Mouse (Mus musculus) testis, adult 2 months (tissue): ENCODE measurements around the gene Igfbp2.

ENCODE experiments used
- CTCF ChIP-seq: fragments of 200-500 bp; IDR thresholded peaks from 2 replicates; pipeline ENCODE4 v1.5.1; 2012; ENCODE audit warnings: low read depth, mild to moderate bottlenecking, inconsistent platforms, low read length, moderate library complexity; ENCODE audit not compliant: control insufficient read depth, insufficient read depth, insufficient replicate concordance
- POLR2A ChIP-seq: fragments of 200-500 bp; IDR thresholded peaks from 2 replicates; pipeline ENCODE4 v1.6.1; 2012; ENCODE audit warnings: low read depth, mild to moderate bottlenecking, inconsistent platforms, low read length, moderate library complexity; ENCODE audit not compliant: control insufficient read depth

- TF ChIP-seq CTCF (no peak), POLR2A (no peak)
Measured at GRCm38 (mm10) chr1:72853759-72854158, 29.5 kb downstream of the Igfbp2 start.
